Mouse (Mus musculus): Measurements from ENCODE around the gene Sncb. TPM values are rescaled to one million over a fixed set of nuclear protein-coding genes. Genes with fewer than 3 reads are reported as not detected.

The Sncb gene
- not detected for polyA plus RNA-seq (2014; fragmentation: Illumina TruSeq; extraction: RNeasy Lipid Tissue Mini Kit (QIAGEN cat#74804); ENCODE audit: low read depth, low replicate concordance)

GRCm38 (mm10) chr13:54766192-54766768 is at the start of gene Sncb:
Gene Sncb, minus strand, starts transcription at chr13:54766595.

GRCm38 (mm10) chr13:54788740-54789560 is 22.6 kb upstream of the Sncb start, which contains the start of gene Tspan17:
Gene Tspan17, plus strand, starts transcription at chr13:54789377.

GRCm38 (mm10) chr13:54783698-54784097 is 17.3 kb upstream of the Sncb start, which contains the start of gene Eif4e1b:
Gene Eif4e1b, plus strand, starts transcription at chr13:54783998.

GRCm38 (mm10) chr13:54749864-54750411 is 16.5 kb downstream of the Sncb start, which contains the start of gene Gprin1:
Gene Gprin1, minus strand, starts transcription at chr13:54749874.

Other genes with a start within 250 kb of the Sncb start
- gene 4833439L19Rik, start 201.2 kb downstream of the Sncb start, polyA plus RNA-seq (2014; fragmentation: Illumina TruSeq; extraction: RNeasy Lipid Tissue Mini Kit (QIAGEN cat#74804); ENCODE audit: low read depth, low replicate concordance): 132 TPM
- gene Arl10, start 191.6 kb downstream of the Sncb start, polyA plus RNA-seq (2014; fragmentation: Illumina TruSeq; extraction: RNeasy Lipid Tissue Mini Kit (QIAGEN cat#74804); ENCODE audit: low read depth, low replicate concordance): 21.8 TPM
- gene Nop16, start 176.5 kb downstream of the Sncb start, polyA plus RNA-seq (2014; fragmentation: Illumina TruSeq; extraction: RNeasy Lipid Tissue Mini Kit (QIAGEN cat#74804); ENCODE audit: low read depth, low replicate concordance): 20.6 TPM
- 134 TPM for gene Higd2a, start 176.4 kb downstream of the Sncb start, polyA plus RNA-seq (2014; fragmentation: Illumina TruSeq; extraction: RNeasy Lipid Tissue Mini Kit (QIAGEN cat#74804); ENCODE audit: low read depth, low replicate concordance)
- gene Cltb, start 155.3 kb downstream of the Sncb start, polyA plus RNA-seq (2014; fragmentation: Illumina TruSeq; extraction: RNeasy Lipid Tissue Mini Kit (QIAGEN cat#74804); ENCODE audit: low read depth, low replicate concordance): 50.8 TPM
- gene Faf2, start 144.8 kb downstream of the Sncb start, polyA plus RNA-seq (2014; fragmentation: Illumina TruSeq; extraction: RNeasy Lipid Tissue Mini Kit (QIAGEN cat#74804); ENCODE audit: low read depth, low replicate concordance): 32.6 TPM
- 70.0 TPM for gene Rnf44, start 72.7 kb downstream of the Sncb start, polyA plus RNA-seq (2014; fragmentation: Illumina TruSeq; extraction: RNeasy Lipid Tissue Mini Kit (QIAGEN cat#74804); ENCODE audit: low read depth, low replicate concordance)
- 4.0 TPM for gene Cdhr2, start 65.1 kb downstream of the Sncb start, polyA plus RNA-seq (2014; fragmentation: Illumina TruSeq; extraction: RNeasy Lipid Tissue Mini Kit (QIAGEN cat#74804); ENCODE audit: low read depth, low replicate concordance)
- gene Gprin1, start 16.7 kb downstream of the Sncb start, polyA plus RNA-seq (2014; fragmentation: Illumina TruSeq; extraction: RNeasy Lipid Tissue Mini Kit (QIAGEN cat#74804); ENCODE audit: low read depth, low replicate concordance): 0.06 TPM
- gene Eif4e1b, start 17.4 kb upstream of the Sncb start, polyA plus RNA-seq (2014; fragmentation: Illumina TruSeq; extraction: RNeasy Lipid Tissue Mini Kit (QIAGEN cat#74804); ENCODE audit: low read depth, low replicate concordance): 0.55 TPM
- 42.7 TPM for gene Tspan17, start 22.8 kb upstream of the Sncb start, polyA plus RNA-seq (2014; fragmentation: Illumina TruSeq; extraction: RNeasy Lipid Tissue Mini Kit (QIAGEN cat#74804); ENCODE audit: low read depth, low replicate concordance)
- 15.9 TPM for gene Unc5a, start 182.8 kb upstream of the Sncb start, polyA plus RNA-seq (2014; fragmentation: Illumina TruSeq; extraction: RNeasy Lipid Tissue Mini Kit (QIAGEN cat#74804); ENCODE audit: low read depth, low replicate concordance)

All from adipose tissue, adult 10 weeks (tissue).